In genomic region chr2:31997539-31997938, GRCm38 (mm10) we compare ENCODE assay signal across 31 mouse cellular contexts. TPM values are rescaled to one million over a fixed set of nuclear protein-coding genes. Genes with fewer than 3 reads are reported as not detected.
"Had no signal": no experiment of that assay in that cellular context is flagged by ENCODE, and none has a peak within 500 bp of the region (broad histone marks: within the 10 kb centered on the region; RNA-seq: fewer than 3 reads in every experiment).

No protein-coding gene starts in this region.

- H3K27me3 ChIP-seq: limb, embryonic 12.5 days; limb, embryonic 13.5 days; limb, embryonic 15.5 days; liver, embryonic 12.5 days; liver, embryonic 13.5 days; liver, embryonic 15.5 days; lung, embryonic 15.5 days; megakaryocyte, embryonic 14.5 days; midbrain, embryonic 12.5 days; midbrain, embryonic 13.5 days; neural tube, embryonic 12.5 days had no signal

- H3K4me1 ChIP-seq: limb, embryonic 10.5 days; limb, embryonic 12.5 days; limb, embryonic 13.5 days; limb, embryonic 15.5 days; liver, embryonic 12.5 days; liver, embryonic 13.5 days; liver, embryonic 15.5 days; lung, embryonic 15.5 days; megakaryocyte, embryonic 14.5 days; midbrain, embryonic 10.5 days; midbrain, embryonic 12.5 days; midbrain, embryonic 13.5 days; neural tube, embryonic 12.5 days had no signal

- H3K4me3 ChIP-seq: left cerebral cortex, adult 2 months; limb, embryonic 10.5 days; limb, embryonic 12.5 days; limb, embryonic 13.5 days; limb, embryonic 15.5 days; liver, embryonic 12.5 days; liver, embryonic 13.5 days; liver, embryonic 15.5 days; lung, embryonic 15.5 days; megakaryocyte, embryonic 14.5 days; midbrain, embryonic 10.5 days; midbrain, embryonic 12.5 days; midbrain, embryonic 13.5 days; myocyte; neural tube, embryonic 12.5 days had no signal

- H3K27ac ChIP-seq: left cerebral cortex, adult 2 months; limb, embryonic 10.5 days; limb, embryonic 12.5 days; limb, embryonic 13.5 days; limb, embryonic 15.5 days; liver, embryonic 12.5 days; liver, embryonic 13.5 days; liver, embryonic 14.5 days; liver, embryonic 15.5 days; lung, embryonic 15.5 days; macrophage; midbrain, embryonic 10.5 days; midbrain, embryonic 12.5 days; midbrain, embryonic 13.5 days; neural tube, embryonic 12.5 days had no signal

- DNase-seq: left cerebral cortex, postnatal 4 days; liver; liver, embryonic 13.5 days; liver, postnatal 0 days; lung, adult 18-20 months; lung, adult 2 months; lung, embryonic 14.5 days; lung, postnatal 10 days; lung, postnatal 14 days; lung, postnatal 36 days; lung, postnatal 4 days; midbrain, embryonic 14.5 days had no signal

- H3K9ac ChIP-seq: limb, embryonic 12.5 days; limb, embryonic 13.5 days; limb, embryonic 15.5 days; liver, embryonic 12.5 days; liver, embryonic 13.5 days; liver, embryonic 14.5 days; liver, embryonic 15.5 days; liver, postnatal 0 days; lung, embryonic 14.5 days; lung, embryonic 15.5 days; midbrain, embryonic 12.5 days; midbrain, embryonic 13.5 days; neural tube, embryonic 12.5 days had no signal

- ATAC-seq: liver, embryonic 12.5 days; liver, postnatal 0 days; lung, postnatal 0 days; midbrain, embryonic 13.5 days; midbrain, embryonic 16.5 days had no signal

- H3K9me3 ChIP-seq: limb, embryonic 10.5 days; limb, embryonic 12.5 days; limb, embryonic 13.5 days; limb, embryonic 15.5 days; liver, embryonic 12.5 days; liver, embryonic 13.5 days; liver, embryonic 15.5 days; lung, embryonic 15.5 days; megakaryocyte, embryonic 14.5 days; midbrain, embryonic 10.5 days; midbrain, embryonic 12.5 days; midbrain, embryonic 13.5 days; neural tube, embryonic 12.5 days had no signal

- H3K4me2 ChIP-seq: limb, embryonic 12.5 days; limb, embryonic 13.5 days; limb, embryonic 15.5 days; liver, embryonic 11.5 days; liver, embryonic 12.5 days; liver, embryonic 13.5 days; liver, embryonic 15.5 days; lung, embryonic 14.5 days; lung, embryonic 15.5 days; midbrain, embryonic 12.5 days; midbrain, embryonic 13.5 days; neural tube, embryonic 12.5 days had no signal

RNA-seq across cellular contexts. Expression of gene Aif1l, which starts 47.6 kb away (rescaled TPM):
- polyA plus RNA-seq: macrophage had no signal
